Mouse (Mus musculus): ENCODE measurements at regions not wholly inside any gene's neighbourhood (a gene's known extent, or its start where the extent isn't known, plus 50 kb on each side); places are given as distances from the start of the nearest gene placed in this dataset.

DNA sequence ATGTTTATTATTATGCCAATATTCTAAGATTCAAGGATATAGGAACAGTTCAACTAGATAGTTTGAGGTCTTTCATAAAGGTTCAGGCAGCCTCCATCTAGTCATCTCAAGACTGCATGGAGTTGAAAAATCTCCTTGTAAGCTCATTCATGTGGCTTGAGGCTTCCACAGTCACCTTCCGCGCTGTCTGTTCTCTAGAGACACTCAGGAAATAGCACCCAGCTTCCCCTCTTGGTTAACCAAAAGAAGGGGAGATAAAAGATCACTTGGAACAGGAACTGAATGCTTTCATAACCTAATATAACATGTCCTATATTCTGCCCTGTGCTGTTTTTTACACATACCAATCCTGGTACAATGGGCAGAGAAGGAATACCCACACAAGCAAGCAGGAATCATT lies 206.3 kb upstream of the Ercc4 start:
- Histone ChIP-seq H3K79me2 (ENCODE audit: control insufficient read depth, insufficient read depth, low read length, poor library complexity) (no peaks in the 10 kb centered on the region), H3K4me1 (ENCODE audit: control insufficient read depth in 1 of 2, insufficient read depth in 2 of 2, low read length in 2 of 2) (no peaks in the 10 kb centered on the region), H3K36me3 (ENCODE audit: control insufficient read depth in 1 of 2, insufficient read depth in 2 of 2, low read length in 2 of 2) (no peaks in the 10 kb centered on the region), H3K9ac (ENCODE audit: control insufficient read depth, low read depth, low read length, poor library complexity, severe bottlenecking) (no peak overlapping the region), H3K27me3 (ENCODE audit: control insufficient read depth in 1 of 2, insufficient read depth in 2 of 2, low read length in 2 of 2) (no peaks in the 10 kb centered on the region), H3K4me3 (ENCODE audit: control insufficient read depth in 1 of 2, insufficient read depth in 1 of 2, low read depth in 2 of 2, low read length in 2 of 2) (no peak overlapping the region), H3K9me3 (replicated peaks; ENCODE audit: insufficient read depth, low read length) (no peaks in the 10 kb centered on the region), H3K27ac (ENCODE audit: control insufficient read depth, low read depth, low read length) (no peak overlapping the region)
- TF ChIP-seq CHD2 (IDR thresholded peaks at IDR 0.05; ENCODE audit: low read length) (no peak), NRF1 (IDR thresholded peaks at IDR 0.05; ENCODE audit: insufficient read depth, low read depth, low read length, poor library complexity, severe bottlenecking) (no peak)
- no peak for DNase-seq (ENCODE audit: low read depth, low spot score)

- no peak for TF ChIP-seq ETS1 (IDR thresholded peaks at IDR 0.05; ENCODE audit: low read depth, low read length)
- Histone ChIP-seq H3K27ac (ENCODE audit: control insufficient read depth, low read depth, low read length) (no peak overlapping the region), H3K9ac (ENCODE audit: control insufficient read depth, low read depth, low read length, poor library complexity, severe bottlenecking) (no peak overlapping the region), H3K4me3 (ENCODE audit: control insufficient read depth in 1 of 2, insufficient read depth in 1 of 2, low read depth in 2 of 2, low read length in 2 of 2) (no peak overlapping the region), H3K79me2 (ENCODE audit: control insufficient read depth, insufficient read depth, low read length, poor library complexity) (no peaks in the 10 kb centered on the region), H3K27me3 (ENCODE audit: control insufficient read depth in 1 of 2, insufficient read depth in 2 of 2, low read length in 2 of 2) (no peaks in the 10 kb centered on the region), H3K36me3 (ENCODE audit: control insufficient read depth in 1 of 2, insufficient read depth in 2 of 2, low read length in 2 of 2) (no peaks in the 10 kb centered on the region), H3K4me1 (ENCODE audit: control insufficient read depth in 1 of 2, insufficient read depth in 2 of 2, low read length in 2 of 2) (no peaks in the 10 kb centered on the region), H3K9me3 (replicated peaks; ENCODE audit: insufficient read depth, low read length) (no peaks in the 10 kb centered on the region)
- DNase-seq (ENCODE audit: low read depth, low spot score), result no peak
Measured at GRCm38 (mm10) chr16:12904937-12905336, 204.5 kb upstream of the Ercc4 start.

GRCm38 (mm10) chr16:12924668-12925067 lies 184.8 kb upstream of the Ercc4 start:
- H3K4me1 ChIP-seq (ENCODE audit: control insufficient read depth in 1 of 2, insufficient read depth in 2 of 2, low read length in 2 of 2), result no peaks in the 10 kb centered on the region
- no peak overlapping the region for H3K27ac ChIP-seq (ENCODE audit: control insufficient read depth, low read depth, low read length)
- H3K27me3 ChIP-seq (ENCODE audit: control insufficient read depth in 1 of 2, insufficient read depth in 2 of 2, low read length in 2 of 2), result no peaks in the 10 kb centered on the region
- H3K79me2 ChIP-seq (ENCODE audit: control insufficient read depth, insufficient read depth, low read length, poor library complexity), result no peaks in the 10 kb centered on the region
- no peaks in the 10 kb centered on the region for H3K9me3 ChIP-seq (replicated peaks; ENCODE audit: insufficient read depth, low read length)
- no peak for DNase-seq (ENCODE audit: low read depth, low spot score)
- H3K36me3 ChIP-seq (ENCODE audit: control insufficient read depth in 1 of 2, insufficient read depth in 2 of 2, low read length in 2 of 2), result no peaks in the 10 kb centered on the region
- H3K4me3 ChIP-seq (ENCODE audit: control insufficient read depth in 1 of 2, insufficient read depth in 1 of 2, low read depth in 2 of 2, low read length in 2 of 2), result no peak overlapping the region
- H3K9ac ChIP-seq (ENCODE audit: control insufficient read depth, low read depth, low read length, poor library complexity, severe bottlenecking), result no peak overlapping the region
- TF ChIP-seq TAL1 (IDR thresholded peaks at IDR 0.05; ENCODE audit: low read length) (no peak), USF2 (IDR thresholded peaks at IDR 0.05; ENCODE audit: borderline replicate concordance in 1 of 2, insufficient read depth in 1 of 2, low read depth in 1 of 2, low read length in 2 of 2) (no peak), JUND (IDR thresholded peaks at IDR 0.05; ENCODE audit: low read depth, low read length) (no peak), E2F4 (IDR thresholded peaks at IDR 0.05; ENCODE audit: borderline replicate concordance, low read depth, low read length) (no peak), SMC3 (IDR thresholded peaks at IDR 0.05; ENCODE audit: low read depth, low read length) (no peak), NELFE (IDR thresholded peaks at IDR 0.05; ENCODE audit: low read depth, low read length) (no peak), NRF1 (IDR thresholded peaks at IDR 0.05; ENCODE audit: insufficient read depth, low read depth, low read length, poor library complexity, severe bottlenecking) (no peak), GABPA (IDR thresholded peaks at IDR 0.05; ENCODE audit: low read depth, low read length) (no peak), ZC3H11A (IDR thresholded peaks at IDR 0.05; ENCODE audit: low read depth, low read length) (no peak), KAT2A (conservative IDR thresholded peaks at IDR 0.05; ENCODE audit: low read depth, low read length) (no peak), TCF12 (IDR thresholded peaks at IDR 0.05; ENCODE audit: low read depth, low read length) (no peak), POLR2A (IDR thresholded peaks at IDR 0.05; ENCODE audit: control insufficient read depth in 1 of 2, insufficient read depth in 1 of 2, low read depth in 1 of 2, low read length in 2 of 2, poor library complexity in 1 of 2) (no peak), RCOR1 (IDR thresholded peaks at IDR 0.05; ENCODE audit: low read depth, low read length) (no peak), POLR2AphosphoS5 (IDR thresholded peaks at IDR 0.05; ENCODE audit: borderline replicate concordance, low read depth, low read length) (no peak), MXI1 (IDR thresholded peaks at IDR 0.05; ENCODE audit: low read depth, low read length) (no peak), CTCF (IDR thresholded peaks at IDR 0.05 in 2 of 3, conservative IDR thresholded peaks at IDR 0.05 in 1 of 3; ENCODE audit: control insufficient read depth in 1 of 3, insufficient read depth in 1 of 3, low read depth in 2 of 3, low read length in 3 of 3, poor library complexity in 1 of 3, severe bottlenecking in 1 of 3) (no peak), MAFK (IDR thresholded peaks at IDR 0.05; ENCODE audit: borderline replicate concordance, low read depth, low read length) (no peak), GATA1 (IDR thresholded peaks at IDR 0.05; ENCODE audit: low read depth, low read length) (no peak), POLR2AphosphoS2 (IDR thresholded peaks at IDR 0.05; ENCODE audit: low read length) (no peak), CHD2 (IDR thresholded peaks at IDR 0.05; ENCODE audit: low read length) (no peak)
